Mouse (Mus musculus): ENCODE results near the gene Ntrk3. TPM values are rescaled to one million over a fixed set of nuclear protein-coding genes. Genes with fewer than 3 reads are reported as not detected.

Ntrk3 gene
- polyA plus RNA-seq, 1 experiment from 2014 or later: 1.3 TPM

- peaks cover 3 to 4% of the 10 kb centered on the region in 2 experiments; a peak in 2 of 4 replicates for H3K4me1 ChIP-seq (ENCODE audit: control insufficient read depth in 2 of 2, insufficient read depth in 2 of 2, low read length in 2 of 2)
Measured at GRCm38 (mm10) chr7:78565386-78565785, 172.4 kb downstream of the Ntrk3 start.

DNA sequence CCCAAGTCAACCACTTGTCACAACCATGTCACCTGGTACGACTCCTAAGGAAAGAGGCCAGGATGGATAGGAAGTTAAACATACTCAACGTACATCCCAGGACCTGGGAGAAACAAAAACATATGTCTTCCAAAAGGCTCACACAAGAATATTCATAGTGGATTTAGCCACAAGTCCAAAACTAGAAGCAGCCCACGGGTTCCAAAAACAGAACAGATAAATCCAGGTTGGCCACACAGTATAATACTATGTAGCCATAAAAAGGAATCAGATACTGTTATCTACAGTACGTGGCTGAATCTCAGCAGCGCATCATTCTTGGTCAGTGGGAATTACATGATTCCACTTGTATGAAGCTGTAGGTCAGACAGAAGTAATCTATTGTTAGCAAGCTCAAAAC, 179.3 kb downstream of the Ntrk3 start:
- no peak for ATAC-seq (ENCODE audit: insufficient number of reproducible peaks, insufficient read depth, low FRiP score, low read depth)
- Histone ChIP-seq H3K4me2 (ENCODE audit: low read length) (no peak overlapping the region), H3K4me1 (ENCODE audit: control insufficient read depth in 2 of 2, insufficient read depth in 2 of 2, low read length in 2 of 2) (no peaks in the 10 kb centered on the region), H3K27ac (replicated peaks in 1 of 2; ENCODE audit: control insufficient read depth in 1 of 2, insufficient read depth in 1 of 2, low read depth in 2 of 2, low read length in 2 of 2) (no peak overlapping the region), H3K9ac (ENCODE audit: low read length) (no peak overlapping the region), H3K36me3 (ENCODE audit: control insufficient read depth, insufficient read depth, low read length) (no peaks in the 10 kb centered on the region), H3K27me3 (ENCODE audit: control insufficient read depth, insufficient read depth, low read length) (no peaks in the 10 kb centered on the region), H3K9me3 (ENCODE audit: control insufficient read depth, low read length) (no peaks in the 10 kb centered on the region), H3K4me3 (ENCODE audit: control insufficient read depth in 1 of 2, insufficient read depth in 1 of 2, low read depth in 1 of 2, low read length in 2 of 2) (no peak overlapping the region)
- whole genome bisulfite sequencing: 68% methylated on average over 5 of the region's 5 CpGs

More at GRCm38 (mm10) chr7:78565386-78565785, 172.4 kb downstream of the Ntrk3 start:
- Histone ChIP-seq H3K27me3 (ENCODE audit: control insufficient read depth, insufficient read depth, low read length) (peaks cover 15% of the 10 kb centered on the region), H3K4me2 (ENCODE audit: low read length) (no peak overlapping the region), H3K36me3 (ENCODE audit: control insufficient read depth, insufficient read depth, low read length) (no peaks in the 10 kb centered on the region), H3K9me3 (ENCODE audit: control insufficient read depth, low read length) (no peaks in the 10 kb centered on the region), H3K4me3 (ENCODE audit: control insufficient read depth in 1 of 2, insufficient read depth in 1 of 2, low read depth in 1 of 2, low read length in 2 of 2) (no peak overlapping the region), H3K9ac (ENCODE audit: low read length) (no peak overlapping the region), H3K27ac (replicated peaks in 1 of 2; ENCODE audit: control insufficient read depth in 1 of 2, insufficient read depth in 1 of 2, low read depth in 2 of 2, low read length in 2 of 2) (no peak overlapping the region)
- 86% methylated on average over 3 of the region's 3 CpGs for WGBS
- ATAC-seq (ENCODE audit: insufficient number of reproducible peaks, insufficient read depth, low FRiP score, low read depth): no peak

GRCm38 (mm10) chr7:78555532-78555931, 182.3 kb downstream of the Ntrk3 start:
- no peak overlapping the region for H3K4me2 ChIP-seq (ENCODE audit: low read length)
- no peak overlapping the region for H3K9ac ChIP-seq (ENCODE audit: low read length)
- no peaks in the 10 kb centered on the region for H3K36me3 ChIP-seq (ENCODE audit: control insufficient read depth, insufficient read depth, low read length)
- no peak overlapping the region for H3K27ac ChIP-seq (replicated peaks in 1 of 2; ENCODE audit: control insufficient read depth in 1 of 2, insufficient read depth in 1 of 2, low read depth in 2 of 2, low read length in 2 of 2)
- H3K27me3 ChIP-seq (ENCODE audit: control insufficient read depth, insufficient read depth, low read length): no peaks in the 10 kb centered on the region
- no peaks in the 10 kb centered on the region for H3K9me3 ChIP-seq (ENCODE audit: control insufficient read depth, low read length)
- H3K4me3 ChIP-seq (ENCODE audit: control insufficient read depth in 1 of 2, insufficient read depth in 1 of 2, low read depth in 1 of 2, low read length in 2 of 2): no peak overlapping the region
- H3K4me1 ChIP-seq (ENCODE audit: control insufficient read depth in 2 of 2, insufficient read depth in 2 of 2, low read length in 2 of 2): no peaks in the 10 kb centered on the region
- 79% methylated on average over 5 of the region's 5 CpGs for WGBS
- ATAC-seq (ENCODE audit: insufficient number of reproducible peaks, insufficient read depth, low FRiP score, low read depth): no peak

DNA sequence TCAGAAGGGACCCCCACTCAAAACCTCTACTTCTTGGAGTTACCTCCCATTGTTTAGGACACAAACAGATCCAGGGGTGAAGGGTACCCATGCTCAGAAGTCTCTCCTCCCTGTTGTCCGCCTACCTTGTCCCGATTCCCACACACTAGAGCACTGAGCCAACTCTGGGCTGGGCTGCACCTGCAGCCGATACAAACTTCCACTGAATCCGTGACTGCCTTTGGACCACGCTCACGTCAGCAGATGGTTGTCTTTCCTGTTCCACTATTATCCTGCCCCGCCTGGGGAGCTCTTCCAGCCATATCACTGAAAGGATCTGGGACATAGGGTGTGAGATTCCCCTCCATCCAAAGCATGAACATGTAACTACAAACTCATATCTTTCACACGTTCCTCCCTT, 188.4 kb downstream of the Ntrk3 start:
- Histone ChIP-seq H3K36me3 (ENCODE audit: control insufficient read depth, insufficient read depth, low read length) (no peaks in the 10 kb centered on the region), H3K4me3 (ENCODE audit: control insufficient read depth in 1 of 2, insufficient read depth in 1 of 2, low read depth in 1 of 2, low read length in 2 of 2) (no peak overlapping the region), H3K27me3 (ENCODE audit: control insufficient read depth, insufficient read depth, low read length) (no peaks in the 10 kb centered on the region), H3K9me3 (ENCODE audit: control insufficient read depth, low read length) (0 out of 2 replicates have a peak, but pooled peaks cover 3% of the 10 kb centered on the region), H3K4me1 (ENCODE audit: control insufficient read depth in 2 of 2, insufficient read depth in 2 of 2, low read length in 2 of 2) (no peaks in the 10 kb centered on the region), H3K27ac (replicated peaks in 1 of 2; ENCODE audit: control insufficient read depth in 1 of 2, insufficient read depth in 1 of 2, low read depth in 2 of 2, low read length in 2 of 2) (no peak overlapping the region), H3K4me2 (ENCODE audit: low read length) (no peak overlapping the region), H3K9ac (ENCODE audit: low read length) (no peak overlapping the region)
- WGBS: 87% methylated on average over 8 of the region's 8 CpGs
- no peak for ATAC-seq (ENCODE audit: insufficient number of reproducible peaks, insufficient read depth, low FRiP score, low read depth)

DNA sequence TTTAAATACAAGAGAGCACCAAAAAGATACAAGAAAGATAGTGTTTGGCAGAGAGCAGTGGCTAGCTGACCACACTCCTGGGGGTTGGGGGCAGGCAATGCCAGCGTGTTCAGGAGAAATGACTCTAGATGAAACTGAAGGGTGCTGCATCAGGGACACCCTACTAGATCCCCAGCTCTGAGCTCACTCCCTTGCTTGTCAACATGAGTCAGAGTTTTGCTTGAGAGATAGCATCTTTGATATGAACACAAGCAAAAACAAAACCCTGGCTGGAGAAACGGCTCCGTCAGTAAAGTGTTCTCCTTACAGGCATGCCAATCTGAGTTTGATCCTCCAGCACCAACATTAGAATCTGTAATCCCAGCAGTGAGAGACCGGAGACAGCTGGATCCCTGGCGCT, 189.1 kb downstream of the Ntrk3 start:
- H3K4me2 ChIP-seq (ENCODE audit: low read length): no peak overlapping the region
- H3K9me3 ChIP-seq (ENCODE audit: control insufficient read depth, low read length): 0 out of 2 replicates have a peak, but pooled peaks cover 3% of the 10 kb centered on the region
- H3K27me3 ChIP-seq (ENCODE audit: control insufficient read depth, insufficient read depth, low read length): no peaks in the 10 kb centered on the region
- no peak for ATAC-seq (ENCODE audit: insufficient number of reproducible peaks, insufficient read depth, low FRiP score, low read depth)
- no peak overlapping the region for H3K9ac ChIP-seq (ENCODE audit: low read length)
- no peak overlapping the region for H3K27ac ChIP-seq (replicated peaks in 1 of 2; ENCODE audit: control insufficient read depth in 1 of 2, insufficient read depth in 1 of 2, low read depth in 2 of 2, low read length in 2 of 2)
- H3K36me3 ChIP-seq (ENCODE audit: control insufficient read depth, insufficient read depth, low read length): no peaks in the 10 kb centered on the region
- 71% methylated on average over 5 of the region's 5 CpGs for WGBS
- H3K4me3 ChIP-seq (ENCODE audit: control insufficient read depth in 1 of 2, insufficient read depth in 1 of 2, low read depth in 1 of 2, low read length in 2 of 2): no peak overlapping the region
- H3K4me1 ChIP-seq (ENCODE audit: control insufficient read depth in 2 of 2, insufficient read depth in 2 of 2, low read length in 2 of 2): no peaks in the 10 kb centered on the region

DNA sequence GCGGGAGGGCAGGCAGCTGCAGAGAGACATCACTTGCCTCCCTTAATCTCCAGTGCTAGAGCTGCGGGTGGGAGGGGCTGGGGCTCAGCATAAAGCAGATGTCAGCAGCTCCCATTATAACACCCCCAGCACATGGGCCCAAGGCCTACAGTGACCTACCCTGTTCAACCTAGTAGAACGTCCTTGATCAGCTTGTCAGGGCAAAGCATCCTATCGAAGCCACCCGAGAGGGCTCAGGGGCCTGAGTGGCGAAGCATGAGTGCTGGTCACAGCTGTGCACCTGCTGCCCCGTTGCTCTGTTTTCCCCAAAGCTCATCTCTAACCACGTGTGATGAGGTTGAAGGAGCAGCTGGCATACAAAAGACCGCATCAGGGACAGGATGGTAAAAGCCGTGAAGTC, 191.3 kb downstream of the Ntrk3 start:
- no peak overlapping the region for H3K4me3 ChIP-seq (ENCODE audit: control insufficient read depth in 1 of 2, insufficient read depth in 1 of 2, low read depth in 1 of 2, low read length in 2 of 2)
- H3K27ac ChIP-seq (replicated peaks in 1 of 2; ENCODE audit: control insufficient read depth in 1 of 2, insufficient read depth in 1 of 2, low read depth in 2 of 2, low read length in 2 of 2): no peak overlapping the region
- H3K4me1 ChIP-seq (ENCODE audit: control insufficient read depth in 2 of 2, insufficient read depth in 2 of 2, low read length in 2 of 2): no peaks in the 10 kb centered on the region
- WGBS: 62% methylated on average over 10 of the region's 10 CpGs
- ATAC-seq (ENCODE audit: insufficient number of reproducible peaks, insufficient read depth, low FRiP score, low read depth): no peak
- 0 out of 2 replicates have a peak, but pooled peaks cover 3% of the 10 kb centered on the region for H3K9me3 ChIP-seq (ENCODE audit: control insufficient read depth, low read length)
- no peak overlapping the region for H3K4me2 ChIP-seq (ENCODE audit: low read length)
- no peaks in the 10 kb centered on the region for H3K27me3 ChIP-seq (ENCODE audit: control insufficient read depth, insufficient read depth, low read length)
- H3K9ac ChIP-seq (ENCODE audit: low read length): no peak overlapping the region
- H3K36me3 ChIP-seq (ENCODE audit: control insufficient read depth, insufficient read depth, low read length): no peaks in the 10 kb centered on the region

DNA sequence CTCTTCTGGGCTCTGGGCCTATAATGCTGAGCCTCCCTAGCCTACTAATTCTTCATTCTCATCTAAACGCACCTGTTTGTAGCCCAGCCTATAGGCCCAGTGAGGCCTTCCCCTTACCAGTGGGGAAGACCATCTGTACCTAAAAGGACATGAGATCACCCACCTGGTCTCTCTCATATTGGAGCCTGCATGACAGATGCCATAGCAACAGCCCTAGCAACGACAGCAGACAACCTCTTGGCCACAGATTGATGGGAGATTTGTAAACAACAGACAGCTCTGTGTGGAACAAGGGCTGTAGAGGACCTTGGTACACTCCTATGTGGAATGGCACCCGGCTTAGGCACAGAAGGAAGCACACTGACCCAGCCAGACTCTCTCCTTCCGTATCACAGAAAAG, 195.3 kb downstream of the Ntrk3 start:
- Histone ChIP-seq H3K36me3 (ENCODE audit: control insufficient read depth, insufficient read depth, low read length) (no peaks in the 10 kb centered on the region), H3K4me3 (ENCODE audit: control insufficient read depth in 1 of 2, insufficient read depth in 1 of 2, low read depth in 1 of 2, low read length in 2 of 2) (no peak overlapping the region), H3K4me2 (ENCODE audit: low read length) (no peak overlapping the region), H3K9me3 (ENCODE audit: control insufficient read depth, low read length) (0 out of 2 replicates have a peak, but pooled peaks cover 3% of the 10 kb centered on the region), H3K27ac (replicated peaks in 1 of 2; ENCODE audit: control insufficient read depth in 1 of 2, insufficient read depth in 1 of 2, low read depth in 2 of 2, low read length in 2 of 2) (no peak overlapping the region), H3K27me3 (ENCODE audit: control insufficient read depth, insufficient read depth, low read length) (no peaks in the 10 kb centered on the region), H3K4me1 (ENCODE audit: control insufficient read depth in 2 of 2, insufficient read depth in 2 of 2, low read length in 2 of 2) (no peaks in the 10 kb centered on the region), H3K9ac (ENCODE audit: low read length) (no peak overlapping the region)
- WGBS: 62% methylated on average over 4 of the region's 4 CpGs
- ATAC-seq (ENCODE audit: insufficient number of reproducible peaks, insufficient read depth, low FRiP score, low read depth): no peak

GRCm38 (mm10) chr7:78530286-78530685, 207.5 kb downstream of the Ntrk3 start:
- H3K4me2 ChIP-seq (ENCODE audit: low read length): no peak overlapping the region
- 43% methylated on average over 6 of the region's 6 CpGs for WGBS

More at GRCm38 (mm10) chr7:78530286-78530685, 207.5 kb downstream of the Ntrk3 start:
- Histone ChIP-seq H3K27me3 (ENCODE audit: control insufficient read depth, insufficient read depth, low read length) (no peaks in the 10 kb centered on the region), H3K27ac (replicated peaks in 1 of 2; ENCODE audit: control insufficient read depth in 1 of 2, insufficient read depth in 1 of 2, low read depth in 2 of 2, low read length in 2 of 2) (no peak overlapping the region), H3K36me3 (ENCODE audit: control insufficient read depth, insufficient read depth, low read length) (no peaks in the 10 kb centered on the region), H3K4me1 (ENCODE audit: control insufficient read depth in 2 of 2, insufficient read depth in 2 of 2, low read length in 2 of 2) (no peaks in the 10 kb centered on the region), H3K4me3 (ENCODE audit: control insufficient read depth in 1 of 2, insufficient read depth in 1 of 2, low read depth in 1 of 2, low read length in 2 of 2) (no peak overlapping the region), H3K9ac (ENCODE audit: low read length) (no peak overlapping the region), H3K9me3 (ENCODE audit: control insufficient read depth, low read length) (no peaks in the 10 kb centered on the region)
- no peak for ATAC-seq (ENCODE audit: insufficient number of reproducible peaks, insufficient read depth, low FRiP score, low read depth)

Data from heart, embryonic 14.5 days (tissue).